9 mouse cellular contexts compared by ENCODE assay signal in genomic region chr10:96620890-96621271, GRCm38 (mm10). TPM values are rescaled to one million over a fixed set of nuclear protein-coding genes. Genes with fewer than 3 reads are reported as not detected.
A peak's percentile ranks its signal among the peaks of the same experiment; 100 is the strongest.
DNase-seq lines count a peak whose midpoint lies in the region; ATAC-seq and TF ChIP-seq lines count a peak whose summit lies in the region.
"Had no signal": no experiment of that assay in that cellular context is flagged by ENCODE, and none has a peak within 500 bp of the region (broad histone marks: within the 10 kb centered on the region; RNA-seq: fewer than 3 reads in every experiment).

No protein-coding gene starts in this region.

- TF ChIP-seq CTCF in C2C12 (IDR thresholded peaks at IDR 0.05; ENCODE audit: control insufficient read depth, insufficient read depth, insufficient read length): no peak

- peaks cover 57% of the 10 kb centered on the region for H3K36me3 ChIP-seq in C2C12 (ENCODE audit: control insufficient read depth, insufficient read depth)
- H3K36me3 ChIP-seq in heart, embryonic 15.5 days: peaks cover 11% of the 10 kb centered on the region; the same call in 1 of the 2 replicates
- H3K36me3 ChIP-seq in midbrain, embryonic 13.5 days: peaks cover 14% of the 10 kb centered on the region

- peaks cover 78% of the 10 kb centered on the region for H3K79me3 ChIP-seq in C2C12 (ENCODE audit: low read depth)

- peak; percentile 54 for DNase-seq in R1 (ENCODE audit: low read depth, low spot score)
- DNase-seq in kidney, postnatal 36 days: peak; percentile 54 to 56
- DNase-seq in thymus, postnatal 14 days: peak; percentile 81
- DNase-seq in frontal cortex, postnatal 25 days (ENCODE audit: low spot score in 2 of 2): no peak
- DNase-seq in urinary bladder, adult 2 months (ENCODE audit: low spot score): no peak

- WGBS in heart, embryonic 15.5 days: 22% methylated on average over 4 of the region's 4 CpGs
- 40% methylated on average over 4 of the region's 4 CpGs for WGBS in midbrain, embryonic 13.5 days

- H3ac ChIP-seq in C2C12 (ENCODE audit: control insufficient read depth, insufficient read length, low read depth): peak overlapping the region; percentile 48

- H3K27me3 ChIP-seq in C2C12 (ENCODE audit: control insufficient read depth, insufficient read depth, insufficient read length): no peaks in the 10 kb centered on the region
- H3K27me3 ChIP-seq in heart, embryonic 15.5 days: no peaks in the 10 kb centered on the region
- no peaks in the 10 kb centered on the region for H3K27me3 ChIP-seq in midbrain, embryonic 13.5 days

- peak overlapping the region; percentile 66 for H3K4me2 ChIP-seq in heart, embryonic 15.5 days
- peak overlapping the region; percentile 95 for H3K4me2 ChIP-seq in midbrain, embryonic 13.5 days (replicated peaks)

- H3K4me1 ChIP-seq in heart, embryonic 15.5 days (replicated peaks): peaks cover 45% of the 10 kb centered on the region
- peaks cover 63% of the 10 kb centered on the region for H3K4me1 ChIP-seq in midbrain, embryonic 13.5 days (replicated peaks)

- peaks cover 91% of the 10 kb centered on the region for H3K79me2 ChIP-seq in C2C12 (ENCODE audit: control insufficient read depth, insufficient read depth)

- peak overlapping the region; percentile 38 for H3K9ac ChIP-seq in heart, embryonic 15.5 days
- peak overlapping the region; percentile 67 for H3K9ac ChIP-seq in midbrain, embryonic 13.5 days (replicated peaks)

- peak overlapping the region; percentile 94 for H3K4me3 ChIP-seq in C2C12 (ENCODE audit: insufficient read depth, poor library complexity, severe bottlenecking)
- peak overlapping the region; percentile 50 for H3K4me3 ChIP-seq in heart, embryonic 15.5 days
- H3K4me3 ChIP-seq in midbrain, embryonic 13.5 days (replicated peaks): peak overlapping the region; percentile 61
- H3K4me3 ChIP-seq: erythroblast, embryonic 14.5 days had no signal

- no peaks in the 10 kb centered on the region for H3K9me3 ChIP-seq in heart, embryonic 15.5 days (replicated peaks)
- H3K9me3 ChIP-seq in midbrain, embryonic 13.5 days: no peaks in the 10 kb centered on the region

- peak overlapping the region; percentile 50 for H3K27ac ChIP-seq in heart, embryonic 15.5 days
- H3K27ac ChIP-seq in midbrain, embryonic 13.5 days: no peak overlapping the region

- no peak for ATAC-seq in heart, embryonic 15.5 days (replicated peaks; ENCODE audit: insufficient number of reproducible peaks, insufficient read depth, low FRiP score, low read depth)
- no peak for ATAC-seq in midbrain, embryonic 13.5 days

TF ChIP-seq in C2C12, 6 proteins besides CTCF, POLR2A, EP300 and RAD21:
- TF ChIP-seq FOSL1 (IDR thresholded peaks at IDR 0.05; ENCODE audit: insufficient read depth, low read length, poor library complexity, severe bottlenecking) (no peak), MYOG (IDR thresholded peaks at IDR 0.05; ENCODE audit: control insufficient read depth, extremely low read depth, insufficient read length) (no peak), CEBPB (IDR thresholded peaks at IDR 0.05; ENCODE audit: low read depth) (no peak), USF1 (IDR thresholded peaks at IDR 0.05; ENCODE audit: low read depth) (no peak), MAX (IDR thresholded peaks at IDR 0.05) (no peak), MYOD1 (IDR thresholded peaks at IDR 0.05; ENCODE audit: control insufficient read depth, insufficient read length, low read depth) (no peak)

RNA-seq across cellular contexts. Expression of gene Btg1, which starts 4.1 kb away (rescaled TPM):
- polyA plus RNA-seq in C2C12 (2012; fragmentation: generic; extraction: Trizol): 31.7 TPM
- 48.8 and 56.5 TPM in 2 replicates for polyA plus RNA-seq in heart, embryonic 15.5 days (2015; fragmentation: Nextera tagmentation; extraction: Ambion mirVana)
- polyA plus RNA-seq in midbrain, embryonic 13.5 days (2015; fragmentation: Nextera tagmentation; extraction: Ambion mirVana): 52.9 and 58.2 TPM in 2 replicates
- polyA plus RNA-seq in urinary bladder, adult 2 months (2012; rRNA removed): 62.9 and 72.6 TPM in 2 replicates

Comparison
In these comparisons a context has a peak if more than half of its experiments do, and no peak if none do; other contexts are left out.
1. DNase-seq: peak in R1 (single experiment), kidney, postnatal 36 days (2 of 2) and thymus, postnatal 14 days (single experiment); none in frontal cortex, postnatal 25 days (0 of 2) and urinary bladder, adult 2 months (single experiment).
2. Peak in every context shown above with its lines, with median percentiles within 50 percentile points of each other: H3K4me3 ChIP-seq.